Mouse (Mus musculus) ES-E14 (cell line): ENCODE data around the gene Calm2.

Experiments
- CHD2 ChIP-seq: IDR thresholded peaks from 2 replicates; pipeline ENCODE4 v1.6.1; 2014; ENCODE audit warnings: mild to moderate bottlenecking, low read depth, low read length, inconsistent platforms
- HCFC1 ChIP-seq: IDR thresholded peaks from 2 replicates; pipeline ENCODE4 v1.6.1; 2012; ENCODE audit warnings: low read length, inconsistent platforms, borderline replicate concordance; ENCODE audit not compliant: insufficient read depth
- MAFK ChIP-seq: IDR thresholded peaks from 2 replicates; pipeline ENCODE4 v1.6.1; 2014; ENCODE audit warnings: mild to moderate bottlenecking, low read depth, low read length, inconsistent platforms; ENCODE audit not compliant: insufficient read depth
- ZC3H11A ChIP-seq: IDR thresholded peaks from 2 replicates; pipeline ENCODE4 v1.6.1; 2012; ENCODE audit warnings: low read depth, mild to moderate bottlenecking, inconsistent platforms, low read length, borderline replicate concordance
- ZNF384 ChIP-seq: IDR thresholded peaks from 2 replicates; pipeline ENCODE4 v1.6.1; 2012; ENCODE audit warnings: low read depth, low read length, inconsistent platforms

GRCm38 (mm10) chr17:87490295-87490694 lies 43.6 kb upstream of the Calm2 start:
- TF ChIP-seq CHD2, result no peak
- no peak for TF ChIP-seq ZNF384
- no peak for TF ChIP-seq MAFK
- no peak for TF ChIP-seq ZC3H11A
- no peak for TF ChIP-seq HCFC1
